Comparison of ENCODE assay signal across 10 mouse cellular contexts in genomic region chr1:163057363-163057762, GRCm38 (mm10). TPM values are rescaled to one million over a fixed set of nuclear protein-coding genes. Genes with fewer than 3 reads are reported as not detected.
A peak's percentile ranks its signal among the peaks of the same experiment; 100 is the strongest.
DNase-seq lines count a peak whose midpoint lies in the region.
"Had no signal": no experiment of that assay in that cellular context is flagged by ENCODE, and none has a peak within 500 bp of the region (broad histone marks: within the 10 kb centered on the region; RNA-seq: fewer than 3 reads in every experiment).

No protein-coding gene starts in this region.

- peak; percentile 26 for DNase-seq in adrenal gland, postnatal 10 days
- DNase-seq in adrenal gland, adult 8-10 months: no peak
- peak; percentile 5 for DNase-seq in layer of hippocampus, adult 11-12 months (ENCODE audit: low spot score)
- DNase-seq in layer of hippocampus, adult 9-10 months (ENCODE audit: low spot score): no peak
- peak; percentile 41 for DNase-seq in embryo, embryonic 11 days
- DNase-seq in lung, postnatal 10 days: peak; percentile 56
- no peak for DNase-seq in testis, postnatal 10 days (ENCODE audit: low spot score)
- DNase-seq in ovary, postnatal 10 days (ENCODE audit: low spot score): no peak
- DNase-seq: cerebellum, adult 9-11 months; liver had no signal

RNA-seq across cellular contexts. Expression of gene Mroh9, which starts 28.1 kb away (rescaled TPM):
- not detected for total RNA-seq in adrenal gland, postnatal 10 days (2021)
- not detected for total RNA-seq in adrenal gland, adult 8-10 months (2022)

Comparison
In these comparisons a context has a peak if more than half of its experiments do, and no peak if none do; other contexts are left out.
1. DNase-seq: peak in adrenal gland, postnatal 10 days (single experiment), layer of hippocampus, adult 11-12 months (single experiment), embryo, embryonic 11 days (single experiment) and lung, postnatal 10 days (single experiment); none in adrenal gland, adult 8-10 months (single experiment), layer of hippocampus, adult 9-10 months (single experiment), testis, postnatal 10 days (single experiment) and ovary, postnatal 10 days (single experiment).